Mouse (Mus musculus): ENCODE data around the gene Bcl3.

DNA sequence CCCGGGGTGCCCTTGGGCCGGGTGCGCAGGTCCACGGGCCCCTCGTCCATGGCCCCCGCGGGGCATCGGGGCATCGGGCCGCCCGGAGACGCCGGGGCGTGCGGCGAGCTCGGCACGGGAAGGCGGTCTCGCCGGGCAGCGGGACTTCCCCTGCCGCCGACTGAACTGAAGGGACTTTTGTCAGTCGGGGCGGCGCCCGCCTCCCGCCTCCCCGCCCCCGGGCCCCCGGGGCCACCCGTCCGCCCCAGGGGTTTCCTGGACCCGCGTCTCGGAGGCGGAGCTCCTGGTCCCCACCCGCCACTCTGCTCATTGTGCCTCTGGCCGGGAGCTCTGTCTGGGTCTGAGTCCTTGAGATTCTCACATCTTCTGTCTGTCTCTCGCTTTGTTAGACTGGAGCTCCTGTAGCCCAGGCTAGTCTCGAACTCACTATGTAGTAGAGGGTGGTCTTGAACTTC, at the start of gene Bcl3:
- TF ChIP-seq CTCF (conservative IDR thresholded peaks at IDR 0.05; ENCODE audit: insufficient read depth, insufficient read length, low read depth, low read length), result no peak
- no peak for TF ChIP-seq POLR2A (IDR thresholded peaks at IDR 0.05; ENCODE audit: low read depth, low read length)

Measured in kidney, adult 2 months (tissue).